Mouse (Mus musculus): ENCODE measurements around the gene Sidt1. TPM values are rescaled to one million over a fixed set of nuclear protein-coding genes. Genes with fewer than 3 reads are reported as not detected.

Sidt1 gene
- polyA plus RNA-seq, 1 experiment: 9.9 TPM

DNA sequence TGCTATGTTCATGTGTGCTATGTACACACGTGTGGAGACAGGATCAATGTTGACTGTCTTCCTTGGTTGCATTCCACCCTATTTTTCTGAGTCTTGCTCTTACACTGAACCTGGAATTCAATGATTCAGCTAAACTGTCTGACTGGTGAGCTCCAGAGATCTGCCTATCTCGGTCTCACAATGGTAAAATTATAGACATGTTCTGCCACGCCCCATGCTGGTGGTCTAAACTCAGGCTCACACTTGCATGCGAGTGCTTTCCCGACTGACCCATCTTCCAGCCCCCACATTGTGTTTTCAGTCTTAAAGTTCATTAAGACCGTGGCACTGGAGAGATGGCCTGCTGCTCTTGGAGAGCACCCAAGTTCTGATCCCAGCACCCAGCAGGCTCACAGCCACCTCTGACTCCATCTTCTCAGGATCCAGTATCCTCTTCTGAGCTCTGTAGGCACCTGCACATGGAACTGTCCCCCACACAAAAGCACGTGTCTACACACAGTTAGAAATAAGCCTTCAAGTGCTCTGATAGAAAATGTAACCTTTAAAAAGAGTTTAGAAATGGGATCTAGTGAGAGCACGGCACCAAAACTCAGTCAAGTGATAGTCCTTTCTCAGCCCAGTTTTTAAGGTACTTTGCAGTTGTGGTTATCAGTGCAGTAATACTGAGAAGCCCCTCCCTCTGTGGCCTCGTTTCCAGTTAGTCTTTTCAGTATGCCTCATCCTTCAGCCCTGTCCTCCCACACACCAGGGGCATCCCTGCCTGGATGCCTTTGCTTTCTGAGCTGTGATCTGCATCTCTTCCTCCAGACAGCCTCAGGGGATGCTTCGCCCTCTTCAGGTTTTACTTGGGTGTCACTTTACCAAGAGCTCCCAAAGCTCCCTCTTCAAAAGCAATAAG lies 122.6 kb downstream of the Sidt1 start:
- H3K27ac ChIP-seq (ENCODE audit: control insufficient read depth, insufficient read depth, low read length): no peak overlapping the region
- H3K36me3 ChIP-seq (ENCODE audit: control insufficient read depth, insufficient read depth, low read length): peaks cover 18% of the 10 kb centered on the region
- no peaks in the 10 kb centered on the region for H3K4me1 ChIP-seq (replicated peaks; ENCODE audit: control insufficient read depth, insufficient read depth, low read length)
- TF ChIP-seq POLR2A (IDR thresholded peaks at IDR 0.05; ENCODE audit: control insufficient read depth, extremely low read depth, insufficient read depth, low read length, poor library complexity) (no peak), CTCF (IDR thresholded peaks at IDR 0.05; ENCODE audit: borderline replicate concordance, control insufficient read depth, extremely low read depth, insufficient read depth, low read length, poor library complexity) (no peak)
- H3K27me3 ChIP-seq (ENCODE audit: control insufficient read depth, insufficient read depth, low read length): no peaks in the 10 kb centered on the region
- no peak for DNase-seq
- no peak overlapping the region for H3K4me3 ChIP-seq (ENCODE audit: control insufficient read depth, insufficient read depth, low read length)
- 92% methylated on average over 10 of the region's 10 CpGs for WGBS

DNA sequence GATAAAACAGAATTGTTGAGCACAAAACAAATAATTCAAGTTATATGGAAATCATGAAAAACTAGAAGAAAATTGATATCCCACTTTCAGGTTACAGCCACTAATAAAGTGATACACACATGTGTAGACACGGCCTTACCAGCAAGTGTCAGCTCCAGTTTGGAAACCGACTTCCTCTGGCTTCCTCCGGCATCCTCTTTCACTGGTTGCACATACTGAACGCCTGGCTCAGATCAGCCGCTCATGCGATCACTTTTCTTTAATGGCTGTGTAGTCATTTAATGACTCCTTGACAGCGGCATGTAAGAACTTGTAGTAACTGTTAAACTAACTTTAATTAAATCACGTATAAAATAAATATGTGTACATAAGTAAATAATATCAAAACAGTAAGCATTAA lies 127.0 kb downstream of the Sidt1 start:
- H3K4me1 ChIP-seq (replicated peaks; ENCODE audit: control insufficient read depth, insufficient read depth, low read length): no peaks in the 10 kb centered on the region
- no peak overlapping the region for H3K27ac ChIP-seq (ENCODE audit: control insufficient read depth, insufficient read depth, low read length)
- no peak for DNase-seq
- peaks cover 18% of the 10 kb centered on the region for H3K36me3 ChIP-seq (ENCODE audit: control insufficient read depth, insufficient read depth, low read length)
- H3K27me3 ChIP-seq (ENCODE audit: control insufficient read depth, insufficient read depth, low read length): no peaks in the 10 kb centered on the region
- H3K4me3 ChIP-seq (ENCODE audit: control insufficient read depth, insufficient read depth, low read length): no peak overlapping the region
- TF ChIP-seq CTCF (IDR thresholded peaks at IDR 0.05; ENCODE audit: borderline replicate concordance, control insufficient read depth, extremely low read depth, insufficient read depth, low read length, poor library complexity): no peak
- TF ChIP-seq POLR2A (IDR thresholded peaks at IDR 0.05; ENCODE audit: control insufficient read depth, extremely low read depth, insufficient read depth, low read length, poor library complexity): no peak
- 95% methylated on average over 8 of the region's 8 CpGs for WGBS

DNA sequence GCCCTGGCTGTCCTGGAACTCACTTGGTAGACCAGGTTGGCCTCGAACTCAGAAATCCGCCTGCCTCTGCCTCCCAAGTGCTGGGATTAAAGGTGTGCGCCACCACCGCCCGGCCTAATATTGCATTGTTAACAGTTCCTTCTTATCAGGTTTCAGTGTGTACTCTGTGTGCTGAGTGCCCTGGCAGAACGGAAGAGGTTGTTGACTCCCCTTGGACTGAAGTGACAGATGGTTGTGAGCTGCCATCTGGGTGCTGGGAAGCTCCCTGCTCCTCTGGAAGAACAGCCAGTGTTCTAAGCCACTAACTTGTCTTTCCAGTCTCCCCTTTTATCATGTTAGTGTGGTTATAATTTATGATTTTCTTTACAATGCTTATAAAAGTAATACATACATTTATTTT lies 128.7 kb downstream of the Sidt1 start:
- 96% methylated on average over 6 of the region's 6 CpGs for WGBS
- no peak for DNase-seq
- H3K27me3 ChIP-seq (ENCODE audit: control insufficient read depth, insufficient read depth, low read length): no peaks in the 10 kb centered on the region
- H3K27ac ChIP-seq (ENCODE audit: control insufficient read depth, insufficient read depth, low read length): no peak overlapping the region
- no peaks in the 10 kb centered on the region for H3K4me1 ChIP-seq (replicated peaks; ENCODE audit: control insufficient read depth, insufficient read depth, low read length)
- peaks cover 29% of the 10 kb centered on the region for H3K36me3 ChIP-seq (ENCODE audit: control insufficient read depth, insufficient read depth, low read length)
- H3K4me3 ChIP-seq (ENCODE audit: control insufficient read depth, insufficient read depth, low read length): no peak overlapping the region
- TF ChIP-seq POLR2A (IDR thresholded peaks at IDR 0.05; ENCODE audit: control insufficient read depth, extremely low read depth, insufficient read depth, low read length, poor library complexity): no peak
- TF ChIP-seq CTCF (IDR thresholded peaks at IDR 0.05; ENCODE audit: borderline replicate concordance, control insufficient read depth, extremely low read depth, insufficient read depth, low read length, poor library complexity): no peak

DNA sequence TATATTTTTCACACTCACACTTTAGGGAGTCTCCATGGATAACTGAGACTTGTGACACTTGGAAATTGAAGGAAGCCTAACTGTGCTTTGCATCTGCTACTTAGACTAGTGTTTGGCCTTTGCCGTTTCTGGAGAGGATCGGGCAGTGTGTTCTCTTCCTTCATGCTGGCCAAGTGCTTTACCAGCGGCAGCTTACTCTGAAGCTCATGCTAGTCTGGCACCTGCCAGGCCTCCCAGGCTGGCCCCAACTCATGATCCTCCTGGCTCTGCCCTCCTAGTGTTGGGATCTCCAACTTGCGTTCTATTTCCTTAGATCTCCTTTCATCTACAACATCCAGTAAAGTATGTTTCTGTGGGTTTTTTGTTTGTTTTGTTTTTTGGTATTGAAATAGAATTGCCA lies 132.8 kb downstream of the Sidt1 start:
- no peak overlapping the region for H3K4me3 ChIP-seq (ENCODE audit: control insufficient read depth, insufficient read depth, low read length)
- no peak for TF ChIP-seq CTCF (IDR thresholded peaks at IDR 0.05; ENCODE audit: borderline replicate concordance, control insufficient read depth, extremely low read depth, insufficient read depth, low read length, poor library complexity)
- TF ChIP-seq POLR2A (IDR thresholded peaks at IDR 0.05; ENCODE audit: control insufficient read depth, extremely low read depth, insufficient read depth, low read length, poor library complexity): no peak
- WGBS: 98% methylated on average over 4 of the region's 4 CpGs
- H3K27ac ChIP-seq (ENCODE audit: control insufficient read depth, insufficient read depth, low read length): no peak overlapping the region
- no peaks in the 10 kb centered on the region for H3K4me1 ChIP-seq (replicated peaks; ENCODE audit: control insufficient read depth, insufficient read depth, low read length)
- H3K27me3 ChIP-seq (ENCODE audit: control insufficient read depth, insufficient read depth, low read length): no peaks in the 10 kb centered on the region
- H3K36me3 ChIP-seq (ENCODE audit: control insufficient read depth, insufficient read depth, low read length): peaks cover 19% of the 10 kb centered on the region
- no peak for DNase-seq

DNA sequence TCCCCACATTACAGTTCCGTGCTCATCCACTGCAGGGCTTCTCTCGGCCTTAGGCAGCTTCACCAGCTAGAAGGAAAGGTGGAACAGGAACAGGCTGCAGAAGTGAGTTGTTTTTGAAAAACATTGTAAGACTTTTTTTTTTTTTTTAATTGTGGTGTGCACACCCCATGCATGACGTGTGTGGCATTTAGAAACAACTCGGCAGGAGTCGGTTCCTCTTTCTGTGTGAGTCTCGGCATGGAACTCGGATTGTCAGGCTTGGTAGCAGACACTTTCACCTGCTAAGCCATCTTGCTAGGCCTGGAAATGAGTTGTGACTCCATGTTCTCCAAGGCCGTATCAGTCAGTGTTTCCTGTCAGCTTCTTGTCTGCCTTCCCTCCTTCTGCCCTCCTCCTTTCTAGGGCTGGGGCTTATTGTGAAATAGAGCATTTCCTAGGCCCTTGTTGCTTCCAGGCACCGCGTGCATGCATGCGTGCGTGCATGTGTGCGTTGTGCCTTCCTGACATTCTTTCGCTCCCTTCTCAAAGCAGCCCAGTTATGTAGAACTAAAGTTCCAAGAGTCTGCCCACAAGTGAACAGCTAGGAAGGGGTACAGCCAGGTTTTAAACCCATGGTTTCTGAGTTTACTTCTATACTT lies 133.8 kb downstream of the Sidt1 start:
- DNase-seq: no peak
- TF ChIP-seq CTCF (IDR thresholded peaks at IDR 0.05; ENCODE audit: borderline replicate concordance, control insufficient read depth, extremely low read depth, insufficient read depth, low read length, poor library complexity) (no peak), POLR2A (IDR thresholded peaks at IDR 0.05; ENCODE audit: control insufficient read depth, extremely low read depth, insufficient read depth, low read length, poor library complexity) (no peak)
- WGBS: 86% methylated on average over 14 of the region's 14 CpGs
- H3K27me3 ChIP-seq (ENCODE audit: control insufficient read depth, insufficient read depth, low read length): no peaks in the 10 kb centered on the region
- H3K4me3 ChIP-seq (ENCODE audit: control insufficient read depth, insufficient read depth, low read length): no peak overlapping the region
- H3K4me1 ChIP-seq (replicated peaks; ENCODE audit: control insufficient read depth, insufficient read depth, low read length): no peaks in the 10 kb centered on the region
- H3K27ac ChIP-seq (ENCODE audit: control insufficient read depth, insufficient read depth, low read length): no peak overlapping the region
- peaks cover 19% of the 10 kb centered on the region for H3K36me3 ChIP-seq (ENCODE audit: control insufficient read depth, insufficient read depth, low read length)

DNA sequence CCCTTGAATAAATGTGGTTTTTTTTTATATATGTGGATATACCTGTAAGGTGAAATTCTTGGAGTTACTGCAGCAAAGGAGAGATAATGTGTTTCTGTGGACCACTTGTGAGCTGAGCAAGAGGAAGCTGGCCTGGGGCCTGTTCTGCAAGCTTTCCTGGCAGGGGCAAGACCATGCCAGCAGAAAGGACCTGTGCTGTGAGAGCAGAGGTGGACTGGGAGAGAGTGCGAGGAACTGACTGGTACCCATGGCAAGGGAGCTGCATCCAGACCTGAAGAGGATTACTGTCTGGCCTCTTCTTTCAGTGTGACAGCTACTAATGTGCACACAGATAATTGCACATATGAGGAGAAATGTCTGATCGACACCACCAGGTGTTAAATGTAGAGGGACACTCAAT lies 142.0 kb downstream of the Sidt1 start:
- 97% methylated on average over 2 of the region's 2 CpGs for WGBS
- H3K36me3 ChIP-seq (ENCODE audit: control insufficient read depth, insufficient read depth, low read length): no peaks in the 10 kb centered on the region
- no peak overlapping the region for H3K4me3 ChIP-seq (ENCODE audit: control insufficient read depth, insufficient read depth, low read length)
- H3K27ac ChIP-seq (ENCODE audit: control insufficient read depth, insufficient read depth, low read length): no peak overlapping the region
- no peak for DNase-seq
- H3K27me3 ChIP-seq (ENCODE audit: control insufficient read depth, insufficient read depth, low read length): no peaks in the 10 kb centered on the region
- H3K4me1 ChIP-seq (replicated peaks; ENCODE audit: control insufficient read depth, insufficient read depth, low read length): no peaks in the 10 kb centered on the region
- no peak for TF ChIP-seq POLR2A (IDR thresholded peaks at IDR 0.05; ENCODE audit: control insufficient read depth, extremely low read depth, insufficient read depth, low read length, poor library complexity)
- TF ChIP-seq CTCF (IDR thresholded peaks at IDR 0.05; ENCODE audit: borderline replicate concordance, control insufficient read depth, extremely low read depth, insufficient read depth, low read length, poor library complexity): no peak

Other genes with a start within 250 kb of the Sidt1 start
- gene Atp6v1a, start 193.5 kb downstream of the Sidt1 start, polyA plus RNA-seq (2012; rRNA removed): 17.2 and 18.4 TPM in 2 replicates
- gene Naa50, start 193.4 kb downstream of the Sidt1 start, polyA plus RNA-seq (2012; rRNA removed): 8.7 and 12.9 TPM in 2 replicates
- gene Usf3, start 159.9 kb downstream of the Sidt1 start, polyA plus RNA-seq (2012; rRNA removed): 12.7 and 13.6 TPM in 2 replicates
- gene Spice1, start 13.9 kb upstream of the Sidt1 start, polyA plus RNA-seq (2012; rRNA removed): 13.4 TPM in 2 replicates
- gene Cfap44, start 61.6 kb upstream of the Sidt1 start, polyA plus RNA-seq (2012; rRNA removed): 0.12 TPM in 1 of 2 replicates, not detected in the other
- gene Boc, start 225.7 kb upstream of the Sidt1 start, polyA plus RNA-seq (2012; rRNA removed): 13.1 and 14.6 TPM in 2 replicates

All from thymus, adult 2 months (tissue).